Mouse (Mus musculus): Measurements from ENCODE around the gene Prss16.

DNA sequence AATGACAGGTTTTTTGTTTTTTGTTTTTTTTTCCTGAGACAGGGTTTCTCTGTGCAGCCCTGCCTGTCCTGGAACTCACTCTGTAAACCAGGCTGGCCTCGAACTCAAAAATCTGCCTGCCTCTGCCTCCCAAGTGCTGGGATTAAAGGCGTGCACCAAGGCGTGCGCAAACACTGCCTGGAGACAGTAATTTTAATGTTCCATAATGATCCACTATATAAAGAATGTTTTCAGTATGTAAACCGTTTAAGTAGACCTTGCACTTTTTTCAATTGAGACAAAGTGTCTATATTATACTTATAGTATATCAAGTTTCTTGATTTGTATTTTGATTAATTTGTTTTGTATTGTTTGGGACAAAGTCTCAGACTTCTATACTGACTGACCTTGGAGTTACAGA, 29.8 kb upstream of the Prss16 start:
- TF ChIP-seq CTCF (IDR thresholded peaks at IDR 0.05; ENCODE audit: low read depth, low read length) (no peak), GATA1 (IDR thresholded peaks at IDR 0.05; ENCODE audit: borderline replicate concordance, low read length) (no peak), TAL1 (conservative IDR thresholded peaks at IDR 0.05; ENCODE audit: low read depth, low read length) (no peak)

Measured in G1E (cell line).